Mouse (Mus musculus) thymus, adult 2 months (tissue): ENCODE results near the gene Obscn. TPM values are rescaled to one million over a fixed set of nuclear protein-coding genes. Genes with fewer than 3 reads are reported as not detected.

Experiments used
- DNase-seq: peaks from one replicate; pipeline ENCODE4 v3.0.0; 2021
- H3K27ac ChIP-seq: fragments of 200-500 bp; 2 replicates; pipeline ENCODE4 v1.5.1; 2012; ENCODE audit warnings: low read length, control low read depth; ENCODE audit not compliant: control insufficient read depth, insufficient read depth
- H3K27me3 ChIP-seq: fragments of 200-500 bp; 2 replicates; pipeline ENCODE4 v1.6.1; 2012; ENCODE audit warnings: mild to moderate bottlenecking, low read length, moderate library complexity, mixed read lengths; ENCODE audit not compliant: control insufficient read depth, insufficient read depth
- H3K36me3 ChIP-seq: fragments of 200-500 bp; 2 replicates; pipeline ENCODE4 v1.6.1; 2012; ENCODE audit warnings: mild to moderate bottlenecking, low read length, moderate library complexity; ENCODE audit not compliant: control insufficient read depth, insufficient read depth
- H3K4me1 ChIP-seq: fragments of 200-500 bp; replicated peaks from 2 replicates; pipeline ENCODE4 v1.6.1; 2012; ENCODE audit warnings: low read length; ENCODE audit not compliant: control insufficient read depth, insufficient read depth
- H3K4me3 ChIP-seq: fragments of 200-500 bp; 2 replicates; pipeline ENCODE4 v1.5.1; 2012; ENCODE audit warnings: mild to moderate bottlenecking, low read length, control low read depth, moderate library complexity; ENCODE audit not compliant: control insufficient read depth, insufficient read depth
- CTCF ChIP-seq: fragments of 200-500 bp; IDR thresholded peaks from 2 replicates; pipeline ENCODE4 v1.5.1; 2012; ENCODE audit warnings: mild to moderate bottlenecking, control low read depth, low read length, moderate library complexity, borderline replicate concordance; ENCODE audit not compliant: control insufficient read depth, poor library complexity, insufficient read depth; ENCODE audit errors: extremely low read depth
- POLR2A ChIP-seq: fragments of 200-500 bp; IDR thresholded peaks from 2 replicates; pipeline ENCODE4 v1.6.1; 2012; ENCODE audit warnings: mild to moderate bottlenecking, low read length, control low read depth, moderate library complexity; ENCODE audit not compliant: control insufficient read depth, poor library complexity, insufficient read depth; ENCODE audit errors: extremely low read depth
- WGBS: fragments of 180-500 bp; shearing (Covaris S2); methylation state at CpG from one replicate; pipeline ENCODE4 v1.1.7; 2018; 5-methylcytosine and 5-hydroxymethylcytosine counted together
- polyA plus RNA-seq: library from polyadenylated mRNA; depleted of rRNA; stranded (reverse); fragments of >200 nt; gene quantifications from 2 replicates; pipeline ENCODE4 v1.2.3, GENCODE M21; 2012

The Obscn gene
- polyA plus RNA-seq, 1 experiment: 14.5 TPM

DNA sequence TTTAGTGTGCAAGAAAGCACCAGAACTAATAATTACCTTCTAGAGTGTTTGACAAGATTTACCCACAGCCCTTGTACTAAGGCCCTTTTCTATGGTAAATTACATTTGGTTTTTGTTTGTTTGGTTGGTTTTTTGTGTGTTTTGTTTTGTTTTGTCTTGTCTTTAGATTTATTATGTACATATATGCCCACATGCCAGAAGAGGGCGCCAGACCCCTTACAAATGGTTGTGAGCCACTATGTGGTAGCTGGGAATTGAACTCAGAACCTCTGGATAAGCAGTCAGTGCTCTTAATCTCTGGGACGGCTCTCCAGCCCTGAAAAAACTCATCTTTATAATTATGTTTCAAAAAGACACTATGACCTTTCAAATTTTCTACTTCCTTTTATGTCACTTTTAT is 37.9 kb downstream of the Obscn start:
- peak; percentile 40 for DNase-seq
- no peak overlapping the region for H3K27ac ChIP-seq
- H3K4me3 ChIP-seq: no peak overlapping the region
- TF ChIP-seq POLR2A: no peak
- TF ChIP-seq CTCF: no peak
- no peaks in the 10 kb centered on the region for H3K36me3 ChIP-seq
- no peaks in the 10 kb centered on the region for H3K4me1 ChIP-seq
- no peaks in the 10 kb centered on the region for H3K27me3 ChIP-seq
- WGBS: 28% methylated on average over 2 of the region's 2 CpGs

GRCm38 (mm10) chr11:59097770-59098169 is 38.4 kb downstream of the Obscn start:
- no peaks in the 10 kb centered on the region for H3K27me3 ChIP-seq
- no peaks in the 10 kb centered on the region for H3K4me1 ChIP-seq
- no peak overlapping the region for H3K4me3 ChIP-seq
- H3K36me3 ChIP-seq: no peaks in the 10 kb centered on the region
- no peak overlapping the region for H3K27ac ChIP-seq
- DNase-seq: no peak
- no peak for TF ChIP-seq POLR2A
- no peak for TF ChIP-seq CTCF
- WGBS: 77% methylated on average over 5 of the region's 5 CpGs

DNA sequence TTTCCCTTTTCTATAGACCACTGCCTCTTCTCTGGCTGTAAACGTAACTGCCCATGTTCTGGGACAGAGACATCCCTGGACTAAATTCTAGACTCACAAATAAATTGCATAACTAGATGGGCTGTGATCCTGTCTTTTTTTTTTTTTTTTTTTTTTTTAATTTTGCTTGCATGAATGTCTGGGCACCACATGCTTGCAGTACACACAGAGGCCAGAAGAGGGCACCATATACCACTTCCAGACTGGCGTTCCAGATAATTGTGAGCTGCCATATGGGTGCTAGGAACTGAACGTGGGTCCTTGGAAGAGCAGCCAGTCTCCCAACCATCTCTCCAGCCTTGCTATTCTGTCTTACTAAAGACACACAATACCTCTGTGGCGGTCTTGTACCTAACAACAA is 42.0 kb downstream of the Obscn start:
- DNase-seq: peak; percentile 16
- WGBS: 77% methylated on average over 4 of the region's 4 CpGs
- Histone ChIP-seq H3K4me1 (no peaks in the 10 kb centered on the region), H3K27ac (no peak overlapping the region), H3K27me3 (no peaks in the 10 kb centered on the region), H3K4me3 (no peak overlapping the region), H3K36me3 (no peaks in the 10 kb centered on the region)
- no peak for TF ChIP-seq POLR2A
- TF ChIP-seq CTCF: no peak

- no peaks in the 10 kb centered on the region for H3K36me3 ChIP-seq
Measured at GRCm38 (mm10) chr11:59087581-59087980, 48.6 kb downstream of the Obscn start.

GRCm38 (mm10) chr11:59085200-59085599 is 51.0 kb downstream of the Obscn start:
- H3K36me3 ChIP-seq: no peaks in the 10 kb centered on the region
- no peak overlapping the region for H3K27ac ChIP-seq
- no peak overlapping the region for H3K4me3 ChIP-seq
- WGBS: 84% methylated on average over 6 of the region's 6 CpGs
- no peak for TF ChIP-seq POLR2A
- TF ChIP-seq CTCF: no peak
- no peak for DNase-seq
- no peaks in the 10 kb centered on the region for H3K27me3 ChIP-seq
- no peaks in the 10 kb centered on the region for H3K4me1 ChIP-seq

More at GRCm38 (mm10) chr11:59087581-59087980, 48.6 kb downstream of the Obscn start:
- Histone ChIP-seq H3K4me3 (no peak overlapping the region), H3K27me3 (no peaks in the 10 kb centered on the region), H3K27ac (no peak overlapping the region), H3K4me1 (no peaks in the 10 kb centered on the region)
- TF ChIP-seq POLR2A: no peak
- no peak for DNase-seq
- WGBS: 95% methylated on average over 10 of the region's 10 CpGs

GRCm38 (mm10) chr11:59083125-59083524 is 53.1 kb downstream of the Obscn start:
- H3K27me3 ChIP-seq: no peaks in the 10 kb centered on the region
- H3K36me3 ChIP-seq: no peaks in the 10 kb centered on the region
- no peak for DNase-seq
- no peak for TF ChIP-seq CTCF
- no peak for TF ChIP-seq POLR2A
- H3K27ac ChIP-seq: no peak overlapping the region
- H3K4me3 ChIP-seq: no peak overlapping the region
- 40% methylated on average over 3 of the region's 3 CpGs for WGBS
- no peaks in the 10 kb centered on the region for H3K4me1 ChIP-seq

DNA sequence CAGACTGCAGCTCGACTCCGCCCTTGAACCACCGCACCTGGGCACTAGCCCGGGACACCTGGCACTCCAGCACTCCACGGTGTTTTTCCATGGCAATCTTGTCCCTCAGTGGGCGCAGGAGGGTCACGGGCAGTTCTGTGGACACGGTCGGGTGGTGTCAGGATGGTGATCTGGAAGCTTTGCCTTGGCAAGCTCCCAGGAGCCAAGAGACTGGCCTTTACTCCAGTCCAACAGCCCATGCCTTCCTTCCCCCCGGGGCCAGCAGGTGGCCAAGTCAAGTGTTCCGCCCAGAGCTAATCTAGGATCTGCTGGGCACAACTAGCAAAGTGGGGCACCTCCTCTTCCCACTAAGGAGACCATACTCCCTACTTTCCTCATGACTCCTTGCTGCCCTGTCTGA is 57.9 kb downstream of the Obscn start:
- WGBS: 89% methylated on average over 11 of the region's 11 CpGs
- TF ChIP-seq POLR2A: no peak
- TF ChIP-seq CTCF: no peak
- DNase-seq: no peak

More for the DNA sequence above, 57.9 kb downstream of the Obscn start:
- no peaks in the 10 kb centered on the region for H3K36me3 ChIP-seq
- H3K27me3 ChIP-seq: no peaks in the 10 kb centered on the region
- no peak overlapping the region for H3K4me3 ChIP-seq
- no peak overlapping the region for H3K27ac ChIP-seq
- no peaks in the 10 kb centered on the region for H3K4me1 ChIP-seq
